Mouse (Mus musculus) cerebellum, adult 2 months (tissue): ENCODE data around the gene Arhgef25. TPM values are rescaled to one million over a fixed set of nuclear protein-coding genes. Genes with fewer than 3 reads are reported as not detected.

Experiments used
- DNase-seq, 2 experiments: peaks; one replicate each; pipeline ENCODE4 v3.0.0; 2021
- H3K27ac ChIP-seq: fragments of 200-500 bp; 2 replicates; pipeline ENCODE4 v1.5.1; 2012; ENCODE audit warnings: low read length, control low read depth, inconsistent platforms; ENCODE audit not compliant: insufficient read depth
- H3K27me3 ChIP-seq: fragments of 200-500 bp; 2 replicates; pipeline ENCODE4 v1.6.1; 2012; ENCODE audit warnings: inconsistent platforms, mild to moderate bottlenecking, low read length, moderate library complexity; ENCODE audit not compliant: control insufficient read depth, insufficient read depth
- H3K4me1 ChIP-seq: fragments of 200-500 bp; 2 replicates; pipeline ENCODE4 v1.6.1; 2011; ENCODE audit warnings: low read length; ENCODE audit not compliant: control insufficient read depth, insufficient read depth
- H3K4me3 ChIP-seq: fragments of 200-500 bp; replicated peaks from 2 replicates; pipeline ENCODE3; 2011; ENCODE audit warnings: mild to moderate bottlenecking, low read depth, low read length, control low read depth; ENCODE audit not compliant: insufficient read depth
- CTCF ChIP-seq: fragments of 200-500 bp; IDR thresholded peaks from 2 replicates; pipeline ENCODE4 v1.5.1; 2011; ENCODE audit warnings: low read depth, mild to moderate bottlenecking, control low read depth, low read length, moderate library complexity, borderline replicate concordance; ENCODE audit not compliant: insufficient read depth
- POLR2A ChIP-seq: fragments of 200-500 bp; IDR thresholded peaks from 2 replicates; pipeline ENCODE4 v1.6.1; 2011; ENCODE audit warnings: low read length, control low read depth, borderline replicate concordance; ENCODE audit not compliant: insufficient read depth
- WGBS: fragments of 180-500 bp; shearing (Covaris S2); methylation state at CpG from one replicate; pipeline ENCODE4 v1.1.7; 2018; 5-methylcytosine and 5-hydroxymethylcytosine counted together
- polyA plus RNA-seq: library from polyadenylated mRNA; depleted of rRNA; stranded (reverse); fragments of >200 nt; gene quantifications from 2 replicates; pipeline ENCODE4 v1.2.3, GENCODE M21; 2012

The Arhgef25 gene
- polyA plus RNA-seq, 1 experiment, result 117 TPM

DNA sequence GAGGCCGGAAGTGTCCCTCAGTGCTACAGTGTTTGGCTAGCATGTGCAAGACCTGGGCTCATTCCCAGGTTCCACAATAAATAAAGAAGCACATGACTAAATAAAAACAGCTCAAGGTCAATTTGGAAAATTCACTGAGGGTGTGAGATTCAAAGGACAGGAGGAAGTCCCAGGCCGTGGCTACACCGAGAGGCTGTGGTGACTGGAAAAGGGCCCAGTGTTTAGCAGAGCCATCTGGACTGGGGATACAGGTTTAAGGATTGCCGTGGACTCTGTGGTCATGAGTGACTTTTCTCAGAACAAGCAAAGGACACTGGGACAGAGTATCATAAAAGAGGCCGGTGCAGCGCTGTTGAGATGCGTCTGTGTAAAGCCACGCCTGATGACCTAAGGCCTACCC, 23.4 kb upstream of the Arhgef25 start:
- peak overlapping the region; percentile 15; the same call in 1 of the 2 replicates for H3K27ac ChIP-seq
- TF ChIP-seq CTCF, result no peak
- TF ChIP-seq POLR2A, result no peak
- no peak overlapping the region for H3K4me3 ChIP-seq
- H3K4me1 ChIP-seq, result peaks cover 19% of the 10 kb centered on the region
- no peaks in the 10 kb centered on the region for H3K27me3 ChIP-seq
- peak in 1 of 2 experiments; percentile 55 for DNase-seq
- 54% methylated on average over 8 of the region's 8 CpGs for WGBS

- H3K27me3 ChIP-seq, result no peaks in the 10 kb centered on the region
- WGBS, result under 1% methylated on average over 47 of the region's 47 CpGs
- peak within 1 kb of the TSS; percentile 64 for H3K4me3 ChIP-seq
- peaks cover 19% of the 10 kb centered on the region for H3K4me1 ChIP-seq
- DNase-seq, result peak; percentile 92 to 94
- peak within 1 kb of the TSS; percentile 38 for H3K27ac ChIP-seq
- TF ChIP-seq CTCF (no peak), POLR2A (peak; percentile 68)
Observed at GRCm38 (mm10) chr10:127211414-127211854, 21.6 kb upstream of the Arhgef25 start, which contains the start of gene Pip4k2c. Gene Pip4k2c (minus strand): TSS chr10:127211585.

GRCm38 (mm10) chr10:127210961-127211405, 21.1 kb upstream of the Arhgef25 start:
- Histone ChIP-seq H3K4me1 (peaks cover 19% of the 10 kb centered on the region), H3K27me3 (no peaks in the 10 kb centered on the region), H3K4me3 (peak overlapping the region; percentile 64), H3K27ac (peak overlapping the region; percentile 24; the same call in 1 of the 2 replicates)
- DNase-seq, result no peak
- under 1% methylated on average over 25 of the region's 25 CpGs for WGBS
- TF ChIP-seq CTCF (no peak), POLR2A (no peak)

GRCm38 (mm10) chr10:127209928-127210570, 20.2 kb upstream of the Arhgef25 start:
- Histone ChIP-seq H3K27ac (no peak overlapping the region), H3K4me3 (peak overlapping the region; percentile 64), H3K4me1 (peaks cover 19% of the 10 kb centered on the region), H3K27me3 (no peaks in the 10 kb centered on the region)
- WGBS, result 77% methylated on average over 13 of the region's 13 CpGs
- no peak for DNase-seq
- TF ChIP-seq CTCF (no peak), POLR2A (no peak)

- Histone ChIP-seq H3K4me3 (no peak overlapping the region), H3K4me1 (peaks cover 19% of the 10 kb centered on the region), H3K27me3 (no peaks in the 10 kb centered on the region), H3K27ac (no peak overlapping the region)
- TF ChIP-seq CTCF (no peak), POLR2A (no peak)
- DNase-seq, result no peak
- 59% methylated on average over 4 of the region's 4 CpGs for WGBS
Observed at GRCm38 (mm10) chr10:127208921-127209320, 19.0 kb upstream of the Arhgef25 start.

GRCm38 (mm10) chr10:127205373-127205772, 15.5 kb upstream of the Arhgef25 start:
- H3K4me3 ChIP-seq, result no peak overlapping the region
- peaks cover 17% of the 10 kb centered on the region for H3K4me1 ChIP-seq
- no peak overlapping the region for H3K27ac ChIP-seq
- no peak for TF ChIP-seq POLR2A
- no peak for TF ChIP-seq CTCF
- no peak for DNase-seq
- WGBS, result 91% methylated on average over 10 of the region's 10 CpGs
- no peaks in the 10 kb centered on the region for H3K27me3 ChIP-seq

GRCm38 (mm10) chr10:127204589-127204988, 14.7 kb upstream of the Arhgef25 start:
- WGBS, result 90% methylated on average over 5 of the region's 5 CpGs
- H3K4me1 ChIP-seq, result peaks cover 9% of the 10 kb centered on the region
- no peaks in the 10 kb centered on the region for H3K27me3 ChIP-seq
- DNase-seq, result no peak
- H3K4me3 ChIP-seq, result no peak overlapping the region
- TF ChIP-seq POLR2A, result no peak
- no peak for TF ChIP-seq CTCF
- no peak overlapping the region for H3K27ac ChIP-seq

DNA sequence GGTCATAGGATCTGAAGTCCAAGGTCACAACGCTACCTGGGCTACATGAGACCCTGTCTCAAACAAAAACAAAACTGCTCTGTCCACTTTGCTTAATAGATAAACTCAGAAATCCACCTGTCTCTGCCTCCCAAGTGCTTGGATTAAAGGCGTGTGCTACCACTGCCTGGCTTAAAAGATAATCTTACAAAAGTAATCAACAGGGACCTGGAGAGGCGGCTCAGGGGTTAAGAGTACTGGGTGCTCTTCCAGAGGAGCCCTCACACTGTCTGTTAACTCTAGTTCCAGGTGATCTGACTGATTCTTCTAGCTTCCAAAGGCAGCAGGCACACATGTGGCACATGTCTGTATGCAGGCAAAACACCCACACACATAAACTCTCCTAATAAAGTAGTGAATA, 13.2 kb upstream of the Arhgef25 start:
- no peak overlapping the region for H3K27ac ChIP-seq
- WGBS, result 89% methylated on average over 3 of the region's 3 CpGs
- H3K27me3 ChIP-seq, result no peaks in the 10 kb centered on the region
- TF ChIP-seq CTCF, result no peak
- TF ChIP-seq POLR2A, result no peak
- H3K4me1 ChIP-seq, result no peaks in the 10 kb centered on the region
- H3K4me3 ChIP-seq, result no peak overlapping the region
- DNase-seq, result no peak
